Comparison of ENCODE assay signal across 16 mouse cellular contexts in the genomic region with DNA sequence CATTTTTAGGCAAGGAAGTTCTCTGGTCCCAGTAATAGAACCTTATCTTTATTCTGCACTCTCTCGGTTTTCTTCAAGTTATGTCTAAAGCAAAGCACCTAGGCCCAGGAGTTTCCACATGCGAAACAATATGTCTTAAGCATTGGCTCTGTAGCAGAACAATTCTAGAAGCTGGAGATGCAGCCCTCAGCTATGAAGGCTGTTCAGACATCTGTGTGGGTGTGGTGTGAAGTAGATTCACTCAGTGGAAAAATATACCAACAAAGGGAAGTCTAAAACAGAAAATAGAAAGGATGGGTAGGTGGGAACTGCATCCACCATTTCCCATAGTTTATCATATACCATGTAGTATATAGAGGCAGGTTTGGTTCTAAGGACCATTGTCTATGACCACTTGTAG.
A peak's percentile ranks its signal among the peaks of the same experiment; 100 is the strongest.
DNase-seq lines count a peak whose midpoint lies in the region; ATAC-seq and TF ChIP-seq lines count a peak whose summit lies in the region.
"Had no signal": no experiment of that assay in that cellular context is flagged by ENCODE, and none has a peak within 500 bp of the region (broad histone marks: within the 10 kb centered on the region; RNA-seq: fewer than 3 reads in every experiment).

No protein-coding gene starts in this region.

- H3K36me3 ChIP-seq in hindbrain, postnatal 0 days (ENCODE audit: insufficient read depth, low read length): no peaks in the 10 kb centered on the region
- no peaks in the 10 kb centered on the region for H3K36me3 ChIP-seq in hindbrain, embryonic 12.5 days
- H3K36me3 ChIP-seq in midbrain, embryonic 13.5 days: no peaks in the 10 kb centered on the region
- no peaks in the 10 kb centered on the region for H3K36me3 ChIP-seq in midbrain, postnatal 0 days (ENCODE audit: insufficient read depth, low read length)
- H3K36me3 ChIP-seq in forebrain, embryonic 12.5 days (replicated peaks): no peaks in the 10 kb centered on the region
- H3K36me3 ChIP-seq in midbrain, embryonic 15.5 days (replicated peaks): no peaks in the 10 kb centered on the region

- no peak for TF ChIP-seq CTCF in hindbrain, postnatal 0 days (IDR thresholded peaks at IDR 0.05; ENCODE audit: low read depth)
- no peak for TF ChIP-seq CTCF in midbrain, postnatal 0 days (IDR thresholded peaks at IDR 0.05)
- no peak for TF ChIP-seq CTCF in lung, adult 2 months (IDR thresholded peaks at IDR 0.05; ENCODE audit: insufficient read depth, low read length)

- 0 out of 2 replicates have a peak, but pooled peaks cover 10% of the 10 kb centered on the region for H3K4me1 ChIP-seq in hindbrain, postnatal 0 days (ENCODE audit: insufficient read depth, low read length)
- H3K4me1 ChIP-seq in hindbrain, embryonic 12.5 days: peaks cover 31% of the 10 kb centered on the region
- peaks cover 36% of the 10 kb centered on the region for H3K4me1 ChIP-seq in midbrain, embryonic 13.5 days (replicated peaks)
- peaks cover 10% of the 10 kb centered on the region for H3K4me1 ChIP-seq in midbrain, postnatal 0 days (ENCODE audit: insufficient read depth, low read length)
- peaks cover 46% of the 10 kb centered on the region for H3K4me1 ChIP-seq in forebrain, embryonic 12.5 days
- H3K4me1 ChIP-seq in midbrain, embryonic 15.5 days: peaks cover 24% of the 10 kb centered on the region
- no peaks in the 10 kb centered on the region for H3K4me1 ChIP-seq in lung, adult 2 months (ENCODE audit: control insufficient read depth, insufficient read depth, low read length)

- no peak for TF ChIP-seq POLR2A in lung, adult 2 months (IDR thresholded peaks at IDR 0.05; ENCODE audit: borderline replicate concordance, extremely low read depth, low read depth, low read length)

- WGBS in hindbrain, postnatal 0 days: 67% methylated on average over 2 of the region's 2 CpGs
- 72% methylated on average over 2 of the region's 2 CpGs for WGBS in hindbrain, embryonic 12.5 days
- WGBS in midbrain, embryonic 13.5 days: 74% methylated on average over 2 of the region's 2 CpGs
- WGBS in midbrain, postnatal 0 days: 66% methylated on average over 2 of the region's 2 CpGs
- 61% methylated on average over 2 of the region's 2 CpGs for whole genome bisulfite sequencing in forebrain, embryonic 12.5 days
- WGBS in midbrain, embryonic 15.5 days: 73% methylated on average over 2 of the region's 2 CpGs
- 81% methylated on average over 2 of the region's 2 CpGs for WGBS in lung, adult 2 months

- no peak overlapping the region for H3K4me3 ChIP-seq in hindbrain, postnatal 0 days (ENCODE audit: low read length)
- H3K4me3 ChIP-seq in hindbrain, embryonic 12.5 days: no peak overlapping the region
- no peak overlapping the region for H3K4me3 ChIP-seq in midbrain, embryonic 13.5 days (replicated peaks)
- no peak overlapping the region for H3K4me3 ChIP-seq in midbrain, postnatal 0 days (ENCODE audit: low read depth, low read length)
- H3K4me3 ChIP-seq in forebrain, embryonic 12.5 days (replicated peaks): no peak overlapping the region
- H3K4me3 ChIP-seq in midbrain, embryonic 15.5 days: no peak overlapping the region
- no peak overlapping the region for H3K4me3 ChIP-seq in lung, adult 2 months (replicated peaks; ENCODE audit: extremely low read depth, low read depth, low read length)

- H3K27ac ChIP-seq in hindbrain, postnatal 0 days: 0 out of 2 replicates have a peak overlapping the region, but pooled peaks have one; percentile 20
- H3K27ac ChIP-seq in hindbrain, embryonic 12.5 days: no peak overlapping the region
- peak overlapping the region; percentile 79 for H3K27ac ChIP-seq in midbrain, embryonic 13.5 days
- no peak overlapping the region for H3K27ac ChIP-seq in midbrain, postnatal 0 days (ENCODE audit: low read depth, low read length)
- H3K27ac ChIP-seq in forebrain, embryonic 12.5 days: peak overlapping the region; percentile 82
- H3K27ac ChIP-seq in midbrain, embryonic 15.5 days: peak overlapping the region; percentile 14

- H3K9me3 ChIP-seq in hindbrain, postnatal 0 days (ENCODE audit: low read length): no peaks in the 10 kb centered on the region
- no peaks in the 10 kb centered on the region for H3K9me3 ChIP-seq in hindbrain, embryonic 12.5 days (replicated peaks)
- no peaks in the 10 kb centered on the region for H3K9me3 ChIP-seq in midbrain, embryonic 13.5 days
- H3K9me3 ChIP-seq in midbrain, postnatal 0 days (ENCODE audit: low read length): no peaks in the 10 kb centered on the region
- H3K9me3 ChIP-seq in forebrain, embryonic 12.5 days: no peaks in the 10 kb centered on the region
- H3K9me3 ChIP-seq in midbrain, embryonic 15.5 days: no peaks in the 10 kb centered on the region

- peak overlapping the region; percentile 65; the same call in 1 of the 2 replicates for H3K4me2 ChIP-seq in hindbrain, postnatal 0 days (ENCODE audit: low read depth, low read length)
- H3K4me2 ChIP-seq in hindbrain, embryonic 12.5 days (replicated peaks): no peak overlapping the region
- H3K4me2 ChIP-seq in midbrain, embryonic 13.5 days (replicated peaks): peak overlapping the region; percentile 55; the same call in 1 of the 2 replicates
- H3K4me2 ChIP-seq in midbrain, postnatal 0 days (ENCODE audit: low read depth, low read length, poor library complexity, severe bottlenecking): no peak overlapping the region
- H3K4me2 ChIP-seq in forebrain, embryonic 12.5 days: no peak overlapping the region
- H3K4me2 ChIP-seq in midbrain, embryonic 15.5 days: peak overlapping the region; percentile 50; the same call in 1 of the 2 replicates

- H3K27me3 ChIP-seq in hindbrain, postnatal 0 days (ENCODE audit: insufficient read depth, low read length): no peaks in the 10 kb centered on the region
- no peaks in the 10 kb centered on the region for H3K27me3 ChIP-seq in hindbrain, embryonic 12.5 days
- H3K27me3 ChIP-seq in midbrain, embryonic 13.5 days: no peaks in the 10 kb centered on the region
- no peaks in the 10 kb centered on the region for H3K27me3 ChIP-seq in midbrain, postnatal 0 days (ENCODE audit: insufficient read depth, low read length)
- 0 out of 2 replicates have a peak, but pooled peaks cover 3% of the 10 kb centered on the region for H3K27me3 ChIP-seq in forebrain, embryonic 12.5 days
- H3K27me3 ChIP-seq in midbrain, embryonic 15.5 days (replicated peaks): no peaks in the 10 kb centered on the region

- no peak for DNase-seq in hindbrain, postnatal 0 days (ENCODE audit: low spot score)
- DNase-seq in midbrain, postnatal 0 days (ENCODE audit: low spot score): no peak
- no peak for DNase-seq in lung, adult 2 months
- DNase-seq: cerebellum, adult 2 months; heart, adult 11 months; heart, postnatal 36 days; kidney, adult 8-10 months; layer of hippocampus, postnatal 36 days; thymus, postnatal 25 days had no signal

- no peak for ATAC-seq in hindbrain, postnatal 0 days
- ATAC-seq in hindbrain, embryonic 12.5 days (ENCODE audit: low FRiP score): no peak
- no peak for ATAC-seq in midbrain, embryonic 13.5 days
- no peak for ATAC-seq in midbrain, postnatal 0 days (ENCODE audit: low FRiP score)
- no peak; the same call in 1 of the 2 replicates for ATAC-seq in forebrain, embryonic 12.5 days (ENCODE audit: low FRiP score)
- ATAC-seq in midbrain, embryonic 15.5 days (replicated peaks): 0 out of 2 replicates have a peak, but pooled peaks have one; percentile 28
- ATAC-seq: activated CD4-positive, CD25-positive, alpha-beta regulatory T cell, adult 4 months; CD4-positive, CD25-positive, alpha-beta regulatory T cell, adult 4 months; lung, postnatal 0 days had no signal

- H3K9ac ChIP-seq in hindbrain, postnatal 0 days (replicated peaks; ENCODE audit: low read length): no peak overlapping the region
- H3K9ac ChIP-seq in hindbrain, embryonic 12.5 days: no peak overlapping the region
- no peak overlapping the region for H3K9ac ChIP-seq in midbrain, embryonic 13.5 days (replicated peaks)
- no peak overlapping the region for H3K9ac ChIP-seq in midbrain, postnatal 0 days (replicated peaks; ENCODE audit: low read length, poor library complexity, severe bottlenecking)
- no peak overlapping the region for H3K9ac ChIP-seq in forebrain, embryonic 12.5 days
- H3K9ac ChIP-seq in midbrain, embryonic 15.5 days: no peak overlapping the region

Comparison
In these comparisons a context has a peak if more than half of its experiments do, and no peak if none do; other contexts are left out.
1. H3K27ac ChIP-seq: peak in hindbrain, postnatal 0 days (single experiment), midbrain, embryonic 13.5 days (single experiment), forebrain, embryonic 12.5 days (single experiment) and midbrain, embryonic 15.5 days (single experiment); none in hindbrain, embryonic 12.5 days (single experiment) and midbrain, postnatal 0 days (single experiment).
2. H3K4me2 ChIP-seq: peak in hindbrain, postnatal 0 days (single experiment), midbrain, embryonic 13.5 days (single experiment) and midbrain, embryonic 15.5 days (single experiment); none in hindbrain, embryonic 12.5 days (single experiment), midbrain, postnatal 0 days (single experiment) and forebrain, embryonic 12.5 days (single experiment).